Mouse (Mus musculus) MEL (cell line): Measurements from ENCODE around the gene Cd5. TPM values are rescaled to one million over a fixed set of nuclear protein-coding genes. Genes with fewer than 3 reads are reported as not detected.

Source experiments
- DNase-seq: peaks from one replicate; pipeline ENCODE4 v3.0.0; 2011; ENCODE audit warnings: low read depth, low spot score
- H3K27ac ChIP-seq: 2 replicates; pipeline ENCODE4 v1.5.1; 2012; ENCODE audit warnings: low read depth, mild to moderate bottlenecking, control low read depth, low read length, moderate library complexity; ENCODE audit not compliant: control insufficient read depth
- H3K27me3 ChIP-seq, 2 experiments: fragments of 150-350 bp in 1 of 2; sonication (generic) in 1 of 2; 2 replicates each; pipeline ENCODE4 v1.6.1; 2012; ENCODE audit warnings: low read length in 2 of 2, mild to moderate bottlenecking in 2 of 2, improper control_type of control experiment in 1 of 2, moderate library complexity in 1 of 2; ENCODE audit not compliant: insufficient read depth in 2 of 2, control insufficient read depth in 1 of 2
- H3K36me3 ChIP-seq, 2 experiments: 2 replicates each; pipeline ENCODE4 v1.6.1; 2012 to 2014; ENCODE audit warnings: low read length in 2 of 2, improper control_type of control experiment in 1 of 2, inconsistent platforms in 1 of 2, mild to moderate bottlenecking in 1 of 2; ENCODE audit not compliant: insufficient read depth in 2 of 2, control insufficient read depth in 1 of 2
- H3K4me1 ChIP-seq, 2 experiments: fragments of 150-350 bp in 1 of 2; sonication (generic) in 1 of 2; 2 replicates each; pipeline ENCODE4 v1.6.1; 2012; ENCODE audit warnings: low read length in 2 of 2, improper control_type of control experiment in 1 of 2, mild to moderate bottlenecking in 1 of 2; ENCODE audit not compliant: insufficient read depth in 2 of 2, control insufficient read depth in 1 of 2
- H3K4me3 ChIP-seq, 2 experiments: fragments of 150-350 bp in 1 of 2; sonication (generic) in 1 of 2; 2 replicates each; pipeline ENCODE4 v1.5.1; 2012; ENCODE audit warnings: low read depth in 2 of 2, low read length in 2 of 2, mild to moderate bottlenecking in 2 of 2, moderate library complexity in 2 of 2, control low read depth in 1 of 2, improper control_type of control experiment in 1 of 2; ENCODE audit not compliant: control insufficient read depth in 1 of 2, insufficient read depth in 1 of 2
- H3K79me2 ChIP-seq: 2 replicates; pipeline ENCODE4 v1.6.1; 2012; ENCODE audit warnings: mild to moderate bottlenecking, low read length, moderate library complexity; ENCODE audit not compliant: control insufficient read depth, poor library complexity, insufficient read depth
- H3K9ac ChIP-seq: 2 replicates; pipeline ENCODE4 v1.6.1; 2012; ENCODE audit warnings: low read depth, mild to moderate bottlenecking, control low read depth, low read length, moderate library complexity; ENCODE audit not compliant: control insufficient read depth, poor library complexity, severe bottlenecking
- H3K9me3 ChIP-seq: fragments of 150-350 bp; sonication (generic); replicated peaks from 2 replicates; pipeline ENCODE4 v1.6.1; 2012; ENCODE audit warnings: mild to moderate bottlenecking, low read length, improper control_type of control experiment, moderate library complexity; ENCODE audit not compliant: insufficient read depth
- CHD2 ChIP-seq: IDR thresholded peaks from 2 replicates; pipeline ENCODE4 v1.6.1; 2011; ENCODE audit warnings: low read length, improper control_type of control experiment
- E2F4 ChIP-seq: IDR thresholded peaks from 2 replicates; pipeline ENCODE4 v1.6.1; 2011; ENCODE audit warnings: low read depth, low read length, improper control_type of control experiment, borderline replicate concordance
- EP300 ChIP-seq, 2 experiments: IDR thresholded peaks; 2 replicates each; pipeline ENCODE4 v1.6.1; 2011; ENCODE audit warnings: improper control_type of control experiment in 2 of 2, low read length in 2 of 2, low read depth in 1 of 2, mild to moderate bottlenecking in 1 of 2
- ETS1 ChIP-seq: IDR thresholded peaks from 2 replicates; pipeline ENCODE4 v1.6.1; 2012; ENCODE audit warnings: low read depth, mild to moderate bottlenecking, inconsistent platforms, low read length, improper control_type of control experiment, moderate library complexity
- GABPA ChIP-seq: IDR thresholded peaks from 2 replicates; pipeline ENCODE4 v1.6.1; 2012; ENCODE audit warnings: low read depth, mild to moderate bottlenecking, inconsistent platforms, low read length, improper control_type of control experiment, moderate library complexity
- MAFK ChIP-seq: IDR thresholded peaks from 2 replicates; pipeline ENCODE4 v1.6.1; 2011; ENCODE audit warnings: low read depth, mild to moderate bottlenecking, low read length, improper control_type of control experiment, borderline replicate concordance
- MAZ ChIP-seq: IDR thresholded peaks from 2 replicates; pipeline ENCODE4 v1.6.1; 2012; ENCODE audit warnings: low read depth, mild to moderate bottlenecking, inconsistent platforms, low read length, improper control_type of control experiment
- MXI1 ChIP-seq: IDR thresholded peaks from 2 replicates; pipeline ENCODE4 v1.6.1; 2011; ENCODE audit warnings: mild to moderate bottlenecking, low read depth, low read length, improper control_type of control experiment
- MYB ChIP-seq: IDR thresholded peaks from 2 replicates; pipeline ENCODE4 v1.6.1; 2011; ENCODE audit warnings: mild to moderate bottlenecking, low read depth, low read length, improper control_type of control experiment
- NELFE ChIP-seq: IDR thresholded peaks from 2 replicates; pipeline ENCODE4 v1.6.1; 2011; ENCODE audit warnings: low read depth, low read length, improper control_type of control experiment
- RCOR1 ChIP-seq: IDR thresholded peaks from 2 replicates; pipeline ENCODE4 v1.6.1; 2012; ENCODE audit warnings: low read depth, mild to moderate bottlenecking, inconsistent platforms, low read length, improper control_type of control experiment
- TBP ChIP-seq: IDR thresholded peaks from 2 replicates; pipeline ENCODE4 v1.8.0; 2011; ENCODE audit warnings: low read depth, low read length, improper control_type of control experiment
- UBTF ChIP-seq: IDR thresholded peaks from 2 replicates; pipeline ENCODE4 v1.6.1; 2012; ENCODE audit warnings: low read depth, mild to moderate bottlenecking, inconsistent platforms, low read length, improper control_type of control experiment, moderate library complexity, borderline replicate concordance; ENCODE audit not compliant: insufficient read depth
- USF1 ChIP-seq: IDR thresholded peaks from 2 replicates; pipeline ENCODE4 v1.6.1; 2014; ENCODE audit warnings: low read depth, mild to moderate bottlenecking, inconsistent platforms, low read length, improper control_type of control experiment, moderate library complexity
- USF2 ChIP-seq, 2 experiments: IDR thresholded peaks; 2 replicates each; pipeline ENCODE4 v1.6.1; 2011 to 2012; ENCODE audit warnings: improper control_type of control experiment in 2 of 2, low read length in 2 of 2, borderline replicate concordance in 1 of 2, inconsistent platforms in 1 of 2, low read depth in 1 of 2, mild to moderate bottlenecking in 1 of 2; ENCODE audit not compliant: insufficient read depth in 1 of 2
- ZC3H11A ChIP-seq: IDR thresholded peaks from 2 replicates; pipeline ENCODE4 v1.6.1; 2012; ENCODE audit warnings: low read depth, mild to moderate bottlenecking, inconsistent platforms, low read length, improper control_type of control experiment
- ZKSCAN1 ChIP-seq: IDR thresholded peaks from 2 replicates; pipeline ENCODE4 v1.6.1; 2012; ENCODE audit warnings: low read depth, mild to moderate bottlenecking, inconsistent platforms, low read length, improper control_type of control experiment, moderate library complexity
- ZMIZ1 ChIP-seq: IDR thresholded peaks from 2 replicates; pipeline ENCODE4 v1.6.1; 2012; ENCODE audit warnings: low read depth, mild to moderate bottlenecking, inconsistent platforms, low read length, improper control_type of control experiment, moderate library complexity
- ZNF384 ChIP-seq: IDR thresholded peaks from 2 replicates; pipeline ENCODE4 v1.6.1; 2012; ENCODE audit warnings: low read depth, mild to moderate bottlenecking, inconsistent platforms, low read length, improper control_type of control experiment
- polyA plus RNA-seq, 2 experiments: library from polyadenylated mRNA; stranded (reverse) in 1 of 2; unstranded in 1 of 2; fragments of >175 nt in 1 of 2; fragments of >200 nt in 1 of 2; gene quantifications; 2 replicates each; pipeline versions ENCODE4 v1.2.1 to v1.2.4; 2012; ENCODE audit warnings: low replicate concordance in 2 of 2, low read depth in 1 of 2; ENCODE audit not compliant: insufficient read length in 2 of 2, insufficient read depth in 1 of 2, missing spikeins in 1 of 2
- total RNA-seq: library from RNA; depleted of rRNA; stranded (reverse); fragments of 300-350 nt; gene quantifications from 2 replicates; pipeline ENCODE4 v1.2.3, GENCODE M21; 2012

Cd5 gene
- total and polyA plus RNA-seq, 3 experiments = not detected

- Histone ChIP-seq H3K27ac (no peak overlapping the region), H3K9ac (no peak overlapping the region), H3K36me3 (no peaks in the 10 kb centered on the region), H3K79me2 (no peaks in the 10 kb centered on the region), H3K4me1 (no peaks in the 10 kb centered on the region), H3K9me3 (no peaks in the 10 kb centered on the region), H3K4me3 (no peak overlapping the region), H3K27me3 (no peaks in the 10 kb centered on the region; a peak in 1 of 4 replicates)
- TF ChIP-seq MYB = no peak
- no peak for TF ChIP-seq MAFK
- no peak for TF ChIP-seq MXI1
- no peak for TF ChIP-seq EP300 (IDR thresholded peaks at IDR 0.05; ENCODE audit: low read depth in 1 of 2, low read length in 2 of 2)
- TF ChIP-seq ZNF384 = no peak
- no peak for TF ChIP-seq E2F4
- TF ChIP-seq TBP = no peak
- no peak for TF ChIP-seq ETS1
- no peak for TF ChIP-seq USF1
- DNase-seq = no peak
These were observed 3.7 kb downstream of the Cd5 start for GRCm38 (mm10) chr19:10735061-10735460.

GRCm38 (mm10) chr19:10734554-10734953 is 4.2 kb downstream of the Cd5 start:
- no peak overlapping the region for H3K4me3 ChIP-seq
- no peaks in the 10 kb centered on the region for H3K9me3 ChIP-seq
- H3K27ac ChIP-seq = no peak overlapping the region
- no peaks in the 10 kb centered on the region for H3K36me3 ChIP-seq
- H3K79me2 ChIP-seq = no peaks in the 10 kb centered on the region
- TF ChIP-seq MAFK = no peak
- TF ChIP-seq ZKSCAN1 = no peak
- TF ChIP-seq USF2 (IDR thresholded peaks at IDR 0.05; ENCODE audit: borderline replicate concordance in 1 of 2, insufficient read depth in 1 of 2, low read depth in 1 of 2, low read length in 2 of 2) = no peak
- TF ChIP-seq CHD2 = no peak
- no peak for TF ChIP-seq UBTF
- no peak for TF ChIP-seq RCOR1
- TF ChIP-seq ZMIZ1 = no peak
- TF ChIP-seq ZC3H11A = no peak
- TF ChIP-seq TBP = no peak
- no peak for TF ChIP-seq MAZ
- no peak for TF ChIP-seq GABPA
- no peak for TF ChIP-seq NELFE
- no peaks in the 10 kb centered on the region; a peak in 1 of 4 replicates for H3K27me3 ChIP-seq
- H3K9ac ChIP-seq = no peak overlapping the region
- H3K4me1 ChIP-seq = no peaks in the 10 kb centered on the region
- DNase-seq = no peak
